Mouse (Mus musculus): ENCODE measurements at regions not wholly inside any gene's neighbourhood (a gene's known extent, or its start where the extent isn't known, plus 50 kb on each side); places are given as distances from the start of the nearest gene placed in this dataset.

GRCm38 (mm10) chr8:115555452-115555851, 152.1 kb downstream of the Maf start:
- no peaks in the 10 kb centered on the region for H3K4me1 ChIP-seq (ENCODE audit: control insufficient read depth, insufficient read depth, low read length)
- H3K9ac ChIP-seq (ENCODE audit: low read length) = no peak overlapping the region
- no peaks in the 10 kb centered on the region for H3K36me3 ChIP-seq (ENCODE audit: control insufficient read depth, insufficient read depth, low read length)
- no peak for ATAC-seq (ENCODE audit: insufficient read depth, low FRiP score, low TSS enrichment)
- H3K27me3 ChIP-seq (ENCODE audit: control insufficient read depth, insufficient read depth, low read length) = no peaks in the 10 kb centered on the region
- no peaks in the 10 kb centered on the region for H3K9me3 ChIP-seq (ENCODE audit: control insufficient read depth, low read length)
- no peak for DNase-seq (ENCODE audit: low spot score)
- no peak overlapping the region for H3K27ac ChIP-seq (ENCODE audit: low read depth, low read length)
- WGBS = 87% methylated on average over 5 of the region's 5 CpGs
- no peak overlapping the region for H3K4me3 ChIP-seq (ENCODE audit: low read depth, low read length)
- no peak overlapping the region for H3K4me2 ChIP-seq (ENCODE audit: low read depth)

GRCm38 (mm10) chr8:115554185-115554584, 153.4 kb downstream of the Maf start:
- WGBS = 88% methylated on average over 5 of the region's 5 CpGs
- no peaks in the 10 kb centered on the region for H3K9me3 ChIP-seq (ENCODE audit: control insufficient read depth, low read length)
- H3K4me1 ChIP-seq (ENCODE audit: control insufficient read depth, insufficient read depth, low read length) = no peaks in the 10 kb centered on the region
- no peak overlapping the region for H3K9ac ChIP-seq (ENCODE audit: low read length)
- no peak for ATAC-seq (ENCODE audit: insufficient read depth, low FRiP score, low TSS enrichment)
- no peaks in the 10 kb centered on the region for H3K27me3 ChIP-seq (ENCODE audit: control insufficient read depth, insufficient read depth, low read length)
- H3K4me3 ChIP-seq (ENCODE audit: low read depth, low read length) = no peak overlapping the region
- DNase-seq (ENCODE audit: low spot score) = no peak
- H3K27ac ChIP-seq (ENCODE audit: low read depth, low read length) = no peak overlapping the region
- no peaks in the 10 kb centered on the region for H3K36me3 ChIP-seq (ENCODE audit: control insufficient read depth, insufficient read depth, low read length)
- no peak overlapping the region for H3K4me2 ChIP-seq (ENCODE audit: low read depth)

GRCm38 (mm10) chr8:115551262-115551661, 156.3 kb downstream of the Maf start:
- H3K9ac ChIP-seq (ENCODE audit: low read length) = no peak overlapping the region
- H3K4me1 ChIP-seq (ENCODE audit: control insufficient read depth, insufficient read depth, low read length) = no peaks in the 10 kb centered on the region
- H3K27ac ChIP-seq (ENCODE audit: low read depth, low read length) = no peak overlapping the region
- ATAC-seq (ENCODE audit: insufficient read depth, low FRiP score, low TSS enrichment) = no peak
- H3K27me3 ChIP-seq (ENCODE audit: control insufficient read depth, insufficient read depth, low read length) = no peaks in the 10 kb centered on the region
- 76% methylated on average over 5 of the region's 5 CpGs for WGBS
- H3K9me3 ChIP-seq (ENCODE audit: control insufficient read depth, low read length) = no peaks in the 10 kb centered on the region
- no peak for DNase-seq (ENCODE audit: low spot score)
- no peak overlapping the region for H3K4me3 ChIP-seq (ENCODE audit: low read depth, low read length)
- no peak overlapping the region for H3K4me2 ChIP-seq (ENCODE audit: low read depth)
- H3K36me3 ChIP-seq (ENCODE audit: control insufficient read depth, insufficient read depth, low read length) = no peaks in the 10 kb centered on the region

DNA sequence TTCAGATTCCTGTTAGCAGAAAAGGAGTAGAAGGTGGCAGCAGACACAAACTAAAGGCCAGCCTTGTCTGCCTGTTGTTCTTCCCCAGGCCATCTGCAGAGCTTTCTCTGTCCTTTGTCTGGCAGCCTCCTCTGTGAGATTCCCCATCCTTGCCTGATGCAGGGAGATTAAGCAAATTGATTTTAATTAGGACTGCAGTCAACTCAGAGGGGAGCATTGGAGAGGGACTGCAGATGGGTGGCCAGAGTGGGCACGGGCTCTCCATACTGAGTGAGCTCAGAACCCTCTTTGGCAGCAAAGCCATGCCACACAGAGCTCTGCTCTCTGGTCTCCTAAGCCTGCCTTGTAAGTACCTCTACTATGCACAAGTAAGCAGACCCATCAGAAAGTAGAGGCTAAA, 158.5 kb downstream of the Maf start:
- WGBS = 81% methylated on average over 1 of the region's 1 CpGs

DNA sequence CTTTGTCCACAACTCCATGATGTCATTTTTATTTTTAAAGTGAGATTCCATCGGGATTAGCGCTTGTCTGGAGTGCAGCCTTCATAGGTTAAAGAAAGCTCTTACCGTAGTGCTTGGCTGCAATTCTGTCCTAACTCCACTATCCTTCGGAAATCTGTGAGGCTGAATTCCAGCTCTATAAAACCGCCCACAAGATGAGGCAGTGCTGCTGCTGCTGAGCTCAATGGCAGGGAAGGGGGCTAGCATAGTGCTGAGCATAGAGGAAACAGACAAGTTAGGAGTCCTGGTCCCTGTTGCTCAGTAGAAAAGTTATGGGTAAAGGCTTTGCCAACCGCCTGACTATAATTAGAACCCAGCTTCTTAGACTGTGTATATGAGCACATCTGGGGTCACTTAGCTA, 163.5 kb downstream of the Maf start:
- no peak overlapping the region for H3K27ac ChIP-seq (ENCODE audit: low read depth, low read length)
- H3K4me1 ChIP-seq (ENCODE audit: control insufficient read depth, insufficient read depth, low read length) = no peaks in the 10 kb centered on the region
- no peaks in the 10 kb centered on the region for H3K9me3 ChIP-seq (ENCODE audit: control insufficient read depth, low read length)
- H3K4me2 ChIP-seq (ENCODE audit: low read depth) = no peak overlapping the region
- no peak for ATAC-seq (ENCODE audit: insufficient read depth, low FRiP score, low TSS enrichment)
- no peak overlapping the region for H3K9ac ChIP-seq (ENCODE audit: low read length)
- no peaks in the 10 kb centered on the region for H3K27me3 ChIP-seq (ENCODE audit: control insufficient read depth, insufficient read depth, low read length)
- H3K4me3 ChIP-seq (ENCODE audit: low read depth, low read length) = no peak overlapping the region
- H3K36me3 ChIP-seq (ENCODE audit: control insufficient read depth, insufficient read depth, low read length) = no peaks in the 10 kb centered on the region
- DNase-seq (ENCODE audit: low spot score) = no peak
- WGBS = 62% methylated on average over 6 of the region's 6 CpGs

More for the DNA sequence above, 158.5 kb downstream of the Maf start:
- DNase-seq (ENCODE audit: low spot score) (no peak), ATAC-seq (ENCODE audit: insufficient read depth, low FRiP score, low TSS enrichment) (no peak)
- H3K9ac ChIP-seq (ENCODE audit: low read length) = no peak overlapping the region
- H3K36me3 ChIP-seq (ENCODE audit: control insufficient read depth, insufficient read depth, low read length) = no peaks in the 10 kb centered on the region
- H3K4me3 ChIP-seq (ENCODE audit: low read depth, low read length) = no peak overlapping the region
- no peaks in the 10 kb centered on the region for H3K27me3 ChIP-seq (ENCODE audit: control insufficient read depth, insufficient read depth, low read length)
- H3K4me2 ChIP-seq (ENCODE audit: low read depth) = no peak overlapping the region
- H3K4me1 ChIP-seq (ENCODE audit: control insufficient read depth, insufficient read depth, low read length) = no peaks in the 10 kb centered on the region
- no peak overlapping the region for H3K27ac ChIP-seq (ENCODE audit: low read depth, low read length)
- no peaks in the 10 kb centered on the region for H3K9me3 ChIP-seq (ENCODE audit: control insufficient read depth, low read length)

DNA sequence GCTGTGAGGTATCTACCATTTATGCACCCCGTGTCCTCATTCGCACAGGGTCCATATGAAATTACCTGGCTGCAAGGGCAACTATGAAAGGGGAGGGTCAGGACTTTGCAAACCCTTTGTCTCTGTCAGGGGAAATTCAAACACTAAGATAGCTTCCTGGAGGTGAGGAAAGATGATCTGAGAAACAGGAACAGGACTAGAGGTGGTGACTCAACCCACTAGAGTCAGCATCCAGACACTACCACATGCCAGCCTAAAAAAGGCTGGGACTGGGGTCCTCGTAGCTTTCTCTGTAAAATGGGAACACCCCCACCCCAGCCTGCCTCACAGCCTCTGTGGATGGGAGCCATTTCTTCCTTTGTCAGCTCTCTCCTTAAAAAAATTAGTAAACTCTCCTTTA, 164.7 kb downstream of the Maf start:
- DNase-seq (ENCODE audit: low spot score) (no peak), ATAC-seq (ENCODE audit: insufficient read depth, low FRiP score, low TSS enrichment) (no peak)
- H3K36me3 ChIP-seq (ENCODE audit: control insufficient read depth, insufficient read depth, low read length) = no peaks in the 10 kb centered on the region
- H3K4me3 ChIP-seq (ENCODE audit: low read depth, low read length) = no peak overlapping the region
- no peaks in the 10 kb centered on the region for H3K27me3 ChIP-seq (ENCODE audit: control insufficient read depth, insufficient read depth, low read length)
- H3K9me3 ChIP-seq (ENCODE audit: control insufficient read depth, low read length) = no peaks in the 10 kb centered on the region
- H3K4me1 ChIP-seq (ENCODE audit: control insufficient read depth, insufficient read depth, low read length) = no peaks in the 10 kb centered on the region
- no peak overlapping the region for H3K4me2 ChIP-seq (ENCODE audit: low read depth)
- H3K27ac ChIP-seq (ENCODE audit: low read depth, low read length) = no peak overlapping the region
- no peak overlapping the region for H3K9ac ChIP-seq (ENCODE audit: low read length)
- 93% methylated on average over 3 of the region's 3 CpGs for WGBS

DNA sequence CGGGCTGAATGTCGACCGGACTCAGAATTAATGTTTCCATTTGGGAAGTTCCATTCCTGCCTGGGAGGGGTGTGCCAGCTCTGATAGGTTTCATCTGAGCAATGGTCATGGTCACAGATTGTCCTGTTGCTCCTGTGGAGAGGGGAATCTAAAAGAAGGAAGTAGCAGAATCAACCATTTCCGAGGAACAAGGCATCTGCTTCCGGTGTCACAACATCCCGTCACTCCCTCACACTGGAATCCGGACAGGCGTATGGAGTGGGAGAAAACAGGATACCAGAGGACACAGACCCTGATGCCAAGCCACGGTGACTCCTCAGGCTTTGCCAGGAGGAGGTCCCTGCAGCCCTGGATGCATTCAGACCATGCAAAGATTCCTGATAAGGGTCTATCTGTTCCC, 168.0 kb downstream of the Maf start:
- DNase-seq (ENCODE audit: low spot score) (no peak), ATAC-seq (ENCODE audit: insufficient read depth, low FRiP score, low TSS enrichment) (no peak)
- Histone ChIP-seq H3K27ac (ENCODE audit: low read depth, low read length) (no peak overlapping the region), H3K9me3 (ENCODE audit: control insufficient read depth, low read length) (no peaks in the 10 kb centered on the region), H3K36me3 (ENCODE audit: control insufficient read depth, insufficient read depth, low read length) (no peaks in the 10 kb centered on the region), H3K4me1 (ENCODE audit: control insufficient read depth, insufficient read depth, low read length) (no peaks in the 10 kb centered on the region), H3K9ac (ENCODE audit: low read length) (no peak overlapping the region), H3K4me2 (ENCODE audit: low read depth) (no peak overlapping the region), H3K4me3 (ENCODE audit: low read depth, low read length) (no peak overlapping the region), H3K27me3 (ENCODE audit: control insufficient read depth, insufficient read depth, low read length) (no peaks in the 10 kb centered on the region)
- WGBS = 73% methylated on average over 9 of the region's 9 CpGs

- Histone ChIP-seq H3K4me3 (ENCODE audit: low read depth, low read length) (no peak overlapping the region), H3K4me2 (ENCODE audit: low read depth) (no peak overlapping the region), H3K27ac (ENCODE audit: low read depth, low read length) (no peak overlapping the region), H3K9me3 (ENCODE audit: control insufficient read depth, low read length) (no peaks in the 10 kb centered on the region), H3K36me3 (ENCODE audit: control insufficient read depth, insufficient read depth, low read length) (no peaks in the 10 kb centered on the region), H3K27me3 (ENCODE audit: control insufficient read depth, insufficient read depth, low read length) (no peaks in the 10 kb centered on the region), H3K4me1 (ENCODE audit: control insufficient read depth, insufficient read depth, low read length) (no peaks in the 10 kb centered on the region), H3K9ac (ENCODE audit: low read length) (no peak overlapping the region)
- no peak for ATAC-seq (ENCODE audit: insufficient read depth, low FRiP score, low TSS enrichment)
- WGBS = 88% methylated on average over 4 of the region's 4 CpGs
- DNase-seq (ENCODE audit: low spot score) = no peak
Measured at GRCm38 (mm10) chr8:115538236-115538635, 169.4 kb downstream of the Maf start.

GRCm38 (mm10) chr8:115537761-115538160, 169.8 kb downstream of the Maf start:
- H3K36me3 ChIP-seq (ENCODE audit: control insufficient read depth, insufficient read depth, low read length) = no peaks in the 10 kb centered on the region
- no peak overlapping the region for H3K4me3 ChIP-seq (ENCODE audit: low read depth, low read length)
- H3K9ac ChIP-seq (ENCODE audit: low read length) = no peak overlapping the region
- whole genome bisulfite sequencing = 61% methylated on average over 5 of the region's 5 CpGs
- no peaks in the 10 kb centered on the region for H3K9me3 ChIP-seq (ENCODE audit: control insufficient read depth, low read length)
- no peak overlapping the region for H3K4me2 ChIP-seq (ENCODE audit: low read depth)
- H3K4me1 ChIP-seq (ENCODE audit: control insufficient read depth, insufficient read depth, low read length) = no peaks in the 10 kb centered on the region
- no peak overlapping the region for H3K27ac ChIP-seq (ENCODE audit: low read depth, low read length)
- DNase-seq (ENCODE audit: low spot score) = no peak
- ATAC-seq (ENCODE audit: insufficient read depth, low FRiP score, low TSS enrichment) = no peak
- H3K27me3 ChIP-seq (ENCODE audit: control insufficient read depth, insufficient read depth, low read length) = no peaks in the 10 kb centered on the region
